Mouse (Mus musculus): Measurements from ENCODE around the gene Nfyb. TPM values are rescaled to one million over a fixed set of nuclear protein-coding genes. Genes with fewer than 3 reads are reported as not detected.

The Nfyb gene
- polyA plus RNA-seq, 1 experiment from 2014 or later: 37.6 TPM

- no peak for TF ChIP-seq CTCF (IDR thresholded peaks at IDR 0.05; ENCODE audit: low read depth)
- Histone ChIP-seq H3K4me1 (replicated peaks; ENCODE audit: insufficient read depth, low read length) (no peaks in the 10 kb centered on the region), H3K4me2 (ENCODE audit: low read length) (no peak overlapping the region), H3K9me3 (replicated peaks; ENCODE audit: low read length) (no peaks in the 10 kb centered on the region), H3K27me3 (ENCODE audit: insufficient read depth, low read length) (no peaks in the 10 kb centered on the region), H3K9ac (ENCODE audit: low read depth, low read length) (no peak overlapping the region), H3K4me3 (replicated peaks; ENCODE audit: low read depth, low read length) (no peak overlapping the region), H3K36me3 (ENCODE audit: insufficient read depth, low read length) (no peaks in the 10 kb centered on the region), H3K27ac (no peak overlapping the region)
- DNase-seq (ENCODE audit: low spot score) (no peak), ATAC-seq (replicated peaks; ENCODE audit: low FRiP score, low read depth) (no peak)
Observed at GRCm38 (mm10) chr10:82789181-82789580, 25.2 kb upstream of the Nfyb start.

GRCm38 (mm10) chr10:82782472-82782871 is 18.5 kb upstream of the Nfyb start:
- no peaks in the 10 kb centered on the region for H3K9me3 ChIP-seq (replicated peaks; ENCODE audit: low read length)

GRCm38 (mm10) chr10:82780816-82781215 is 16.9 kb upstream of the Nfyb start:
- no peak for TF ChIP-seq CTCF (IDR thresholded peaks at IDR 0.05; ENCODE audit: low read depth)
- no peaks in the 10 kb centered on the region for H3K27me3 ChIP-seq (ENCODE audit: insufficient read depth, low read length)
- no peak overlapping the region for H3K4me2 ChIP-seq (ENCODE audit: low read length)
- H3K27ac ChIP-seq: no peak overlapping the region
- no peaks in the 10 kb centered on the region for H3K9me3 ChIP-seq (replicated peaks; ENCODE audit: low read length)
- no peak for ATAC-seq (replicated peaks; ENCODE audit: low FRiP score, low read depth)
- H3K9ac ChIP-seq (ENCODE audit: low read depth, low read length): no peak overlapping the region
- H3K4me3 ChIP-seq (replicated peaks; ENCODE audit: low read depth, low read length): no peak overlapping the region
- H3K4me1 ChIP-seq (replicated peaks; ENCODE audit: insufficient read depth, low read length): no peaks in the 10 kb centered on the region
- no peak for DNase-seq (ENCODE audit: low spot score)
- H3K36me3 ChIP-seq (ENCODE audit: insufficient read depth, low read length): no peaks in the 10 kb centered on the region

More at GRCm38 (mm10) chr10:82782472-82782871, 18.5 kb upstream of the Nfyb start:
- no peak for ATAC-seq (replicated peaks; ENCODE audit: low FRiP score, low read depth)
- no peaks in the 10 kb centered on the region for H3K27me3 ChIP-seq (ENCODE audit: insufficient read depth, low read length)
- H3K36me3 ChIP-seq (ENCODE audit: insufficient read depth, low read length): no peaks in the 10 kb centered on the region
- no peak overlapping the region for H3K27ac ChIP-seq
- no peak for DNase-seq (ENCODE audit: low spot score)
- 32% methylated on average over 2 of the region's 2 CpGs for WGBS
- TF ChIP-seq CTCF (IDR thresholded peaks at IDR 0.05; ENCODE audit: low read depth): peak; percentile 33; the same call in 1 of the 2 replicates
- no peak overlapping the region for H3K4me2 ChIP-seq (ENCODE audit: low read length)
- no peak overlapping the region for H3K4me3 ChIP-seq (replicated peaks; ENCODE audit: low read depth, low read length)
- no peak overlapping the region for H3K9ac ChIP-seq (ENCODE audit: low read depth, low read length)
- H3K4me1 ChIP-seq (replicated peaks; ENCODE audit: insufficient read depth, low read length): no peaks in the 10 kb centered on the region

- TF ChIP-seq CTCF (IDR thresholded peaks at IDR 0.05; ENCODE audit: low read depth): no peak
- Histone ChIP-seq H3K4me1 (replicated peaks; ENCODE audit: insufficient read depth, low read length) (no peaks in the 10 kb centered on the region), H3K9ac (ENCODE audit: low read depth, low read length) (no peak overlapping the region), H3K27me3 (ENCODE audit: insufficient read depth, low read length) (no peaks in the 10 kb centered on the region), H3K9me3 (replicated peaks; ENCODE audit: low read length) (no peaks in the 10 kb centered on the region), H3K27ac (no peak overlapping the region), H3K4me2 (ENCODE audit: low read length) (no peak overlapping the region), H3K4me3 (replicated peaks; ENCODE audit: low read depth, low read length) (no peak overlapping the region), H3K36me3 (ENCODE audit: insufficient read depth, low read length) (no peaks in the 10 kb centered on the region)
- DNase-seq (ENCODE audit: low spot score): no peak
- ATAC-seq (replicated peaks; ENCODE audit: low FRiP score, low read depth): no peak
- WGBS: 89% methylated on average over 3 of the region's 3 CpGs
Observed at GRCm38 (mm10) chr10:82780322-82780721, 16.4 kb upstream of the Nfyb start.

GRCm38 (mm10) chr10:82779831-82780230 is 15.9 kb upstream of the Nfyb start:
- Histone ChIP-seq H3K4me2 (ENCODE audit: low read length) (no peak overlapping the region), H3K4me1 (replicated peaks; ENCODE audit: insufficient read depth, low read length) (no peaks in the 10 kb centered on the region), H3K36me3 (ENCODE audit: insufficient read depth, low read length) (no peaks in the 10 kb centered on the region), H3K9ac (ENCODE audit: low read depth, low read length) (no peak overlapping the region), H3K27me3 (ENCODE audit: insufficient read depth, low read length) (no peaks in the 10 kb centered on the region), H3K9me3 (replicated peaks; ENCODE audit: low read length) (no peaks in the 10 kb centered on the region), H3K27ac (no peak overlapping the region), H3K4me3 (replicated peaks; ENCODE audit: low read depth, low read length) (no peak overlapping the region)
- TF ChIP-seq CTCF (IDR thresholded peaks at IDR 0.05; ENCODE audit: low read depth): no peak
- 99% methylated on average over 14 of the region's 14 CpGs for WGBS
- ATAC-seq (replicated peaks; ENCODE audit: low FRiP score, low read depth) (no peak), DNase-seq (ENCODE audit: low spot score) (no peak)

- TF ChIP-seq CTCF (IDR thresholded peaks at IDR 0.05; ENCODE audit: low read depth): no peak
- Histone ChIP-seq H3K27ac (no peak overlapping the region), H3K27me3 (ENCODE audit: insufficient read depth, low read length) (no peaks in the 10 kb centered on the region), H3K36me3 (ENCODE audit: insufficient read depth, low read length) (no peaks in the 10 kb centered on the region), H3K9ac (ENCODE audit: low read depth, low read length) (no peak overlapping the region), H3K4me1 (replicated peaks; ENCODE audit: insufficient read depth, low read length) (no peaks in the 10 kb centered on the region), H3K4me3 (replicated peaks; ENCODE audit: low read depth, low read length) (no peak overlapping the region), H3K4me2 (ENCODE audit: low read length) (no peak overlapping the region), H3K9me3 (replicated peaks; ENCODE audit: low read length) (no peaks in the 10 kb centered on the region)
- 81% methylated on average over 8 of the region's 8 CpGs for WGBS
- DNase-seq (ENCODE audit: low spot score) (no peak), ATAC-seq (replicated peaks; ENCODE audit: low FRiP score, low read depth) (no peak)
Observed at GRCm38 (mm10) chr10:82778791-82779549, 15.0 kb upstream of the Nfyb start.

Measured in kidney, postnatal 0 days (tissue).